Mouse (Mus musculus): Measurements from ENCODE around the gene Camk1d.
"Not testable (repeated sequence)": the region's sequence is repeated elsewhere in the genome, so short reads cannot be mapped to it uniquely, and the experiment has no call there.

Gene Camk1d

GRCm38 (mm10) chr2:5249199-5249598 lies 465.1 kb downstream of the Camk1d start:
- not testable (repeated sequence) for DNase-seq (ENCODE audit: low spot score in 2 of 2)
